Mouse (Mus musculus) intestine, postnatal 0 days (tissue): Measurements from ENCODE around the gene Mink1. TPM values are rescaled to one million over a fixed set of nuclear protein-coding genes. Genes with fewer than 3 reads are reported as not detected.
"Not testable (repeated sequence)": the region's sequence is repeated elsewhere in the genome, so short reads cannot be mapped to it uniquely, and the experiment has no call there.

ENCODE experiments used
- ATAC-seq: fragments of 200-750 bp; cut with Nextera tagmentation; 2 replicates; pipeline ENCODE4 v1.8.0; 2017; ENCODE audit warnings: mild to moderate bottlenecking, moderate TSS enrichment, moderate library complexity
- H3K27ac ChIP-seq: fragments of 300-500 bp; sonication (generic); 2 replicates; pipeline ENCODE4 v1.5.1; 2014; ENCODE audit warnings: mild to moderate bottlenecking, low read depth, low read length, moderate library complexity
- H3K27me3 ChIP-seq: fragments of 300-500 bp; sonication (generic); replicated peaks from 2 replicates; pipeline ENCODE4 v1.6.1; 2014; ENCODE audit warnings: low read length, mixed read lengths; ENCODE audit not compliant: control insufficient read depth, insufficient read depth
- H3K36me3 ChIP-seq: fragments of 300-500 bp; sonication (generic); 2 replicates; pipeline ENCODE4 v1.6.1; 2014; ENCODE audit warnings: mild to moderate bottlenecking, moderate library complexity; ENCODE audit not compliant: control insufficient read depth, insufficient read depth
- H3K4me1 ChIP-seq: fragments of 300-500 bp; sonication (generic); replicated peaks from 2 replicates; pipeline ENCODE4 v1.6.1; 2014; ENCODE audit warnings: antibody characterized with exemption, low read length, mixed read lengths; ENCODE audit not compliant: control insufficient read depth, insufficient read depth
- H3K4me2 ChIP-seq: fragments of 300-500 bp; sonication (generic); replicated peaks from 2 replicates; pipeline ENCODE4 v1.6.1; 2014; ENCODE audit warnings: low read depth, mild to moderate bottlenecking, moderate library complexity
- H3K4me3 ChIP-seq: fragments of 300-500 bp; sonication (generic); 2 replicates; pipeline ENCODE4 v1.5.1; 2014; ENCODE audit warnings: low read depth, low read length
- H3K9ac ChIP-seq: fragments of 300-500 bp; sonication (generic); 2 replicates; pipeline ENCODE4 v1.6.1; 2014; ENCODE audit warnings: mild to moderate bottlenecking, low read depth, low read length
- H3K9me3 ChIP-seq: fragments of 300-500 bp; sonication (generic); 2 replicates; pipeline ENCODE4 v1.6.1; 2016; ENCODE audit warnings: mixed run types; ENCODE audit not compliant: control insufficient read depth
- CTCF ChIP-seq: sonication (generic); IDR thresholded peaks from 2 replicates; pipeline ENCODE4 v1.5.1; 2016; ENCODE audit warnings: low read depth, mild to moderate bottlenecking, control low read depth, antibody characterized with exemption, moderate library complexity
- WGBS: fragments of 180-500 bp; shearing (Covaris S2); extraction: QIAGEN DNeasy Blood & Tissue Kit; methylation state at CpG from one replicate; pipeline ENCODE4 v1.1.7; 2014; 5-methylcytosine and 5-hydroxymethylcytosine counted together
- polyA plus RNA-seq: library from polyadenylated mRNA; unstranded; fragments of >200 nt; fragmentation: Nextera tagmentation; extraction: Ambion mirVana; gene quantifications from 2 replicates; pipeline ENCODE4 v1.2.1, GENCODE M21; 2015

The Mink1 gene
- polyA plus RNA-seq, 1 experiment from 2014 or later, result 5.8 TPM

DNA sequence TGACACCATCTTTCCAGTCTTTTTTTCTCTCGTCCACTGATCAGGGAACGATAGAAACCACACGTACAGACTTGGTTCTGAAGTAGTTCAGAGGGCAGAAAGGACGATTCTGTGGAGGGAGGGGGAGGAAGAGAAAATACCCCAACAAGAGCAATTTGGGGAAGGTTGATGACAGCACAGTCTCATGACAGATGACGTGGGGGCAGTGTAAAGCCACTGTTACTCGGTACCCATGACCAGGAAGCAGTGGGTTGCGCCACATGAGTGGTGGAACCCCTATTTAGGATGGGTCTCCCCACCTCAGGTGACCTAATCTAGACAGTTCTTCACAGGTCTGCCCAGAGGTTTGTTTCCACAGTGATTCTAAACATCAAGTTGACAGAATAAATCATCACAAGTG, 34.1 kb upstream of the Mink1 start:
- Histone ChIP-seq H3K27ac (no peak overlapping the region; the same call in 1 of the 2 replicates), H3K9me3 (no peaks in the 10 kb centered on the region), H3K27me3 (no peaks in the 10 kb centered on the region), H3K9ac (no peak overlapping the region), H3K36me3 (peaks cover 26% of the 10 kb centered on the region), H3K4me2 (no peak overlapping the region), H3K4me1 (no peaks in the 10 kb centered on the region), H3K4me3 (no peak overlapping the region)
- TF ChIP-seq CTCF, result no peak
- ATAC-seq, result no peak
- 86% methylated on average over 7 of the region's 7 CpGs for WGBS

DNA sequence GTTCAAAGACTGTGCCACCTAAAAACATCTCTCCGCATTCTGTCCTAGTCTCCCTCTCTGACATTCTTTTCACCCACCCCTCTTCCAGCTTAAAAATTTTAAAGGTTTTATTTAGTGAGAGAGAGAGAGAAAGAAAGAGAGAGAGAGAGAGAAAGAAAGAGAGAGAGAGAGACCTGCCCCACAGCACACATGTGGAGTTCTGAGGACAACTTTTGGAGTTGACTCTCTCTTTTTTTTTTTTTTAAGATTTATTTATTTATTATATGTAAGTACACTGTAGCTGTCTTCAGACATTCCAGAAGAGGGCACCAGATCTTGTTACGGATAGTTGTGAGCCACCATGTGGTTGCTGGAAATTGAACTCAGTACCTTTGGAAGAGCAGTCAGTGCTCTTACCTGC, 31.6 kb upstream of the Mink1 start:
- H3K4me3 ChIP-seq, H3K4me2 ChIP-seq, H3K27ac ChIP-seq, H3K4me1 ChIP-seq, H3K9me3 ChIP-seq, H3K9ac ChIP-seq, H3K27me3 ChIP-seq, ATAC-seq: not testable (repeated sequence)
- peaks cover 26% of the 10 kb centered on the region for H3K36me3 ChIP-seq
- TF ChIP-seq CTCF, result peak; percentile 28; the same call in 1 of the 2 replicates
- 78% methylated on average over 2 of the region's 2 CpGs for WGBS

DNA sequence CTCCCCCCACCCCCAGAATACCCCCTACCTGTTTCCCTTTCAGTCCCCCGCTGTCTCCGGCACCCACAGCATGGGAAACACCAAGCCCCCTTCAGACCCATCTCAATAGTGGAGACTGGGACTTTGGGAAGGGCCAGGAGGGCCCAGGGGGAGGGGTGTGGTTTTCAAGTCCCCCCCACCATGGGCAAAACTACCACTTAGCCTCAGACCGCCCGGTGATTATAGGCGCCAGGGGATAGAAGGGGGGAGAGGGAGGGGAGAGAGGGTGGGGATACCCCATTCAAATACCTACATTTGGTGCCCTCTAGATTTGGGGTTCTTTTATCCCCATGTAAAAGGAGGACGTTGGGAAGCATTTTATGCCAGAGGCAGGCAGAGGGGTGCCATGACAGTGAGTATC, 29.8 kb upstream of the Mink1 start, which contains the start of gene Gm40193:
Gm40193 (minus strand) TSS at position 101 of the 400 bp plus-strand sequence.
- Histone ChIP-seq H3K9ac (no peak within 1 kb of the TSS), H3K4me1 (no peaks in the 10 kb centered on the region), H3K9me3 (no peaks in the 10 kb centered on the region), H3K4me3 (no peak within 1 kb of the TSS), H3K36me3 (peaks cover 10% of the 10 kb centered on the region; the same call in 1 of the 2 replicates), H3K4me2 (no peak within 1 kb of the TSS), H3K27ac (no peak within 1 kb of the TSS), H3K27me3 (no peaks in the 10 kb centered on the region)
- no peak for ATAC-seq
- 81% methylated on average over 6 of the region's 6 CpGs for WGBS
- TF ChIP-seq CTCF, result no peak

DNA sequence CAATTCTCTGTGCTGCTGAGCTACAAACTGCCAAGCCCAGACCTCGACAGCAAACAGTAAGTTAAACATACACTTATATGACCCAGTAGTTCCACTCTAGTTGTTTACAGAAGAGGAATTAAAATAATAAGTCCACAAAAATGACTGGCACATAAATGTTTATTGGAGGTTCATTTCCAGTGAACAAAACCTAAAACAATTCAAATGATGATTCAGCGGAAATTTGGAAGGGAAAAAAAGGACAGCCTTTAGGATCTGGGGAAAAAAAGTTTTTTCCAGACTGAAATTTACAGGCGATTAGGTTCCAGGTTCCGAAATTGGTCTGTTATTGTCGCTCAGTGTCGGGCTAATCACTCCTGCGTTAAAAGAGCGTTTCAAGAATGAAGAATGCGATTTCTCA, 23.3 kb upstream of the Mink1 start:
- peak; percentile 8; the same call in 1 of the 2 replicates for ATAC-seq
- Histone ChIP-seq H3K36me3 (no peaks in the 10 kb centered on the region; the same call in 1 of the 2 replicates), H3K27ac (0 out of 2 replicates have a peak overlapping the region, but pooled peaks have one; percentile 70), H3K4me1 (no peaks in the 10 kb centered on the region), H3K4me3 (peak overlapping the region; percentile 73), H3K9ac (peak overlapping the region; percentile 71; the same call in 1 of the 2 replicates), H3K27me3 (no peaks in the 10 kb centered on the region), H3K4me2 (peak overlapping the region; percentile 88), H3K9me3 (no peaks in the 10 kb centered on the region)
- TF ChIP-seq CTCF, result no peak
- WGBS, result 5% methylated on average over 9 of the region's 9 CpGs

DNA sequence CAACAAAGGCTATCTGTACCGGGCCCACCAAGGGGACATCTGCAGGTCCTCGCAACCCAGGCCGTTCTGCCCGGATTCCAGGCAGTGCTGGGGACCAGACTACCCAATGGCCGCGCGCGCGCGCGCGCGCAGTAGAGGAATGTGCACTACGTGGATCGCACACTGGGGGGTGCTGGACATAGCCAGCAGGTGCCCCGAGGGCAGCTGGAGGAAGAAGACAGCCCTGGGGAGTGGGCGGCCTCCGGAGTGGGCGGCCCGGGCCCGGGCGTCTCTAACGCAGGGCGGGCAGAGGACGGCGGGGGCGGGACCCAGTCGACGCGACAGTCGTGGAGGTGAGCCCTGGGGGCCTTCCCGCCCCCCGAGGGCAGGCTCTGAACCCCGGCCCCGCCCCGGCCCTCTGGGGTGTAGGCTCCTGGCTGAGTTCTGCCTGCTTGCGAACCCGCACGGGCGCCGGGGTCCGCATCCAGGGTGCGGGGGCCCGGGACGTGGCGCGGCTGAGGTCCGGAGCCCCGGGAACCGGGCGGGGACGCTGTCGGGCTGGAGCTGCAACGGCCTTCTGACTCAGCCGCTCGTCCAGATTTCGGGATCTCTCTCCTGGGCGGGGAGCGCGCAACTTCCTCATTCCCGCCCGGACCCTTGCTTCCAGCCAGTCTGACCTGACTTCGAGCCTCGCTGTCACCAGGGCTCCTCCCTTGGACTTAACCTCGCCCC, 22.6 kb upstream of the Mink1 start, which contains the start of gene Pld2:
Pld2 (plus strand) TSS at position 188 of the 711 bp plus-strand sequence.
- Histone ChIP-seq H3K27me3 (no peaks in the 10 kb centered on the region), H3K36me3 (no peaks in the 10 kb centered on the region; the same call in 1 of the 2 replicates), H3K4me2 (peak within 1 kb of the TSS; percentile 88), H3K27ac (peak within 1 kb of the TSS; percentile 70), H3K4me3 (peak within 1 kb of the TSS; percentile 73), H3K9ac (peak within 1 kb of the TSS; percentile 71), H3K9me3 (no peaks in the 10 kb centered on the region), H3K4me1 (no peaks in the 10 kb centered on the region)
- TF ChIP-seq CTCF, result peak; percentile 80
- WGBS, result under 1% methylated on average over 55 of the region's 65 CpGs
- ATAC-seq, result peak; percentile 94

DNA sequence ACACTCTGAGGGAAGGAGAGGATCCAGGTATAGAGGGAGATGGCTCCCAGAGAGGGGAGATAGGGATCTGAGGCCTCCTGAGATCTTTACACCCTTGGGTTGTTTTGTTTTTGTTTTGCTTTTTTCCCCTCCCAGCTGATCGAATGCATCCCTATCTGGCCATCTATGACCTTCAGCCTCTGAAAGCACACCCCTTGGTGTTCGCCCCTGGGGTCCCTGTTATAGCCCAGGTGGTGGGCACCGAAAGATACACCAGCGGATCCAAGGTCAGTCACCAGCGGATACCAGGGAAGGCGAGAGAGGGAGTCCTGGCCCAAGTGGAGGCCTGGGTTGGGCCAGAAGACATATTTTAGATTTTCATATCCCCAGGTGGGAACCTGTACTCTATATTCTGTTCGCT, 21.8 kb upstream of the Mink1 start:
- H3K9me3 ChIP-seq, result no peaks in the 10 kb centered on the region
- no peaks in the 10 kb centered on the region for H3K27me3 ChIP-seq
- H3K9ac ChIP-seq, result no peak overlapping the region; the same call in 1 of the 2 replicates
- H3K4me3 ChIP-seq, result peak overlapping the region; percentile 73
- peak overlapping the region; percentile 88 for H3K4me2 ChIP-seq
- TF ChIP-seq CTCF, result no peak
- no peaks in the 10 kb centered on the region; the same call in 1 of the 2 replicates for H3K36me3 ChIP-seq
- WGBS, result 85% methylated on average over 7 of the region's 7 CpGs
- no peak for ATAC-seq
- H3K4me1 ChIP-seq, result no peaks in the 10 kb centered on the region
- no peak overlapping the region for H3K27ac ChIP-seq
